Mouse (Mus musculus) forebrain, embryonic 10.5 days (tissue): ENCODE measurements around the gene Pcbp2. TPM values are rescaled to one million over a fixed set of nuclear protein-coding genes. Genes with fewer than 3 reads are reported as not detected.

Experiments used
- DNase-seq: peaks from one replicate; pipeline ENCODE4 v3.0.0-alpha.2; 2017; ENCODE audit warnings: low spot score; ENCODE audit errors: extremely low spot score
- H3K27ac ChIP-seq: fragments of 300-500 bp; sonication (generic); 2 replicates; pipeline ENCODE4 v1.5.1; 2016; ENCODE audit warnings: mild to moderate bottlenecking
- H3K27me3 ChIP-seq: fragments of 300-500 bp; sonication (generic); 2 replicates; pipeline ENCODE4 v1.6.1; 2016; ENCODE audit warnings: mild to moderate bottlenecking; ENCODE audit not compliant: poor library complexity, severe bottlenecking
- H3K36me3 ChIP-seq: fragments of 300-500 bp; sonication (generic); replicated peaks from 2 replicates; pipeline ENCODE4 v1.6.1; 2016; ENCODE audit warnings: mild to moderate bottlenecking, moderate library complexity
- H3K4me1 ChIP-seq: fragments of 300-500 bp; sonication (generic); 2 replicates; pipeline ENCODE4 v1.6.1; 2016
- H3K4me3 ChIP-seq: fragments of 300-500 bp; sonication (generic); 2 replicates; pipeline ENCODE4 v1.5.1; 2016; ENCODE audit warnings: mild to moderate bottlenecking, moderate library complexity
- H3K9me3 ChIP-seq: fragments of 300-500 bp; sonication (generic); 2 replicates; pipeline ENCODE4 v1.6.1; 2016; ENCODE audit warnings: mild to moderate bottlenecking, moderate library complexity
- WGBS: fragments of 180-500 bp; shearing (Covaris S2); methylation state at CpG from one replicate; pipeline ENCODE4 v1.1.7; 2016; 5-methylcytosine and 5-hydroxymethylcytosine counted together
- polyA plus RNA-seq: library from polyadenylated mRNA; unstranded; fragments of >200 nt; fragmentation: Nextera tagmentation; extraction: Ambion mirVana; gene quantifications from 2 replicates; pipeline ENCODE4 v1.2.1, GENCODE M21; 2016

Gene Pcbp2
- polyA plus RNA-seq, 1 experiment from 2014 or later = 217 TPM

GRCm38 (mm10) chr15:102503447-102503846, 33.1 kb downstream of the Pcbp2 start, which contains the start of gene Gm10337:
TSS of gene Gm10337 (plus strand) at chr15:102503722.
- no peak within 1 kb of the TSS for H3K27ac ChIP-seq
- H3K4me3 ChIP-seq = no peak within 1 kb of the TSS
- H3K9me3 ChIP-seq = no peaks in the 10 kb centered on the region
- WGBS = 88% methylated on average over 1 of the region's 1 CpGs
- peaks cover 93% of the 10 kb centered on the region for H3K36me3 ChIP-seq
- peaks cover 4% of the 10 kb centered on the region; the same call in 1 of the 2 replicates for H3K4me1 ChIP-seq
- DNase-seq = no peak
- no peaks in the 10 kb centered on the region for H3K27me3 ChIP-seq

- H3K27ac ChIP-seq = no peak overlapping the region
- H3K4me3 ChIP-seq = no peak overlapping the region
- H3K9me3 ChIP-seq = no peaks in the 10 kb centered on the region
- peaks cover 6% of the 10 kb centered on the region for H3K4me1 ChIP-seq
- DNase-seq = no peak
- 93% methylated on average over 9 of the region's 9 CpGs for WGBS
- H3K27me3 ChIP-seq = no peaks in the 10 kb centered on the region
- peaks cover 87% of the 10 kb centered on the region for H3K36me3 ChIP-seq
Observed at GRCm38 (mm10) chr15:102503924-102504782, 33.8 kb downstream of the Pcbp2 start.

- no peak for DNase-seq
- no peak overlapping the region for H3K27ac ChIP-seq
- no peak overlapping the region for H3K4me3 ChIP-seq
- 83% methylated on average over 12 of the region's 12 CpGs for WGBS
- peaks cover 76% of the 10 kb centered on the region for H3K36me3 ChIP-seq
- H3K9me3 ChIP-seq = no peaks in the 10 kb centered on the region
- no peaks in the 10 kb centered on the region for H3K27me3 ChIP-seq
- peaks cover 17% of the 10 kb centered on the region for H3K4me1 ChIP-seq
Observed at GRCm38 (mm10) chr15:102505073-102505769, 34.9 kb downstream of the Pcbp2 start.

GRCm38 (mm10) chr15:102505770-102506463, 35.6 kb downstream of the Pcbp2 start:
- Histone ChIP-seq H3K4me3 (no peak overlapping the region), H3K36me3 (peaks cover 69% of the 10 kb centered on the region), H3K27me3 (no peaks in the 10 kb centered on the region), H3K9me3 (no peaks in the 10 kb centered on the region), H3K4me1 (peaks cover 24% of the 10 kb centered on the region), H3K27ac (no peak overlapping the region)
- no peak for DNase-seq
- WGBS = 92% methylated on average over 9 of the region's 9 CpGs

- 86% methylated on average over 2 of the region's 2 CpGs for WGBS
- H3K4me3 ChIP-seq = no peak overlapping the region
- no peaks in the 10 kb centered on the region for H3K9me3 ChIP-seq
- H3K27ac ChIP-seq = no peak overlapping the region
- peaks cover 64% of the 10 kb centered on the region for H3K36me3 ChIP-seq
- H3K4me1 ChIP-seq = peaks cover 29% of the 10 kb centered on the region
- no peak for DNase-seq
- no peaks in the 10 kb centered on the region for H3K27me3 ChIP-seq
Observed at GRCm38 (mm10) chr15:102506464-102506830, 36.1 kb downstream of the Pcbp2 start.

- H3K27ac ChIP-seq = no peak overlapping the region
- H3K9me3 ChIP-seq = no peaks in the 10 kb centered on the region
- DNase-seq = no peak
- no peak overlapping the region for H3K4me3 ChIP-seq
- H3K4me1 ChIP-seq = peaks cover 34% of the 10 kb centered on the region
- no peaks in the 10 kb centered on the region for H3K27me3 ChIP-seq
- H3K36me3 ChIP-seq = peaks cover 60% of the 10 kb centered on the region
- 80% methylated on average over 1 of the region's 1 CpGs for WGBS
Observed at GRCm38 (mm10) chr15:102506864-102507263, 36.5 kb downstream of the Pcbp2 start.

- Histone ChIP-seq H3K9me3 (no peaks in the 10 kb centered on the region), H3K27me3 (no peaks in the 10 kb centered on the region), H3K4me3 (no peak overlapping the region), H3K36me3 (peaks cover 53% of the 10 kb centered on the region), H3K27ac (no peak overlapping the region), H3K4me1 (peaks cover 40% of the 10 kb centered on the region)
- DNase-seq = no peak
Observed at GRCm38 (mm10) chr15:102507561-102507960, 37.2 kb downstream of the Pcbp2 start.

GRCm38 (mm10) chr15:102508336-102508735, 38.0 kb downstream of the Pcbp2 start:
- no peaks in the 10 kb centered on the region for H3K27me3 ChIP-seq
- no peaks in the 10 kb centered on the region for H3K9me3 ChIP-seq
- H3K27ac ChIP-seq = no peak overlapping the region
- peaks cover 45% of the 10 kb centered on the region for H3K36me3 ChIP-seq
- H3K4me3 ChIP-seq = no peak overlapping the region
- WGBS = 88% methylated on average over 3 of the region's 3 CpGs
- peaks cover 46% of the 10 kb centered on the region for H3K4me1 ChIP-seq
- no peak for DNase-seq

- Histone ChIP-seq H3K4me1 (peaks cover 49% of the 10 kb centered on the region), H3K27me3 (no peaks in the 10 kb centered on the region), H3K9me3 (no peaks in the 10 kb centered on the region), H3K36me3 (peaks cover 27% of the 10 kb centered on the region), H3K4me3 (peak overlapping the region; percentile 72), H3K27ac (peak overlapping the region; percentile 89)
- DNase-seq = no peak
- WGBS = 6% methylated on average over 9 of the region's 9 CpGs
Observed at GRCm38 (mm10) chr15:102510110-102510509, 39.8 kb downstream of the Pcbp2 start.

GRCm38 (mm10) chr15:102510590-102511284, 40.4 kb downstream of the Pcbp2 start:
- H3K4me3 ChIP-seq = peak overlapping the region; percentile 72
- WGBS = 4% methylated on average over 34 of the region's 34 CpGs
- peaks cover 21% of the 10 kb centered on the region for H3K36me3 ChIP-seq
- peak overlapping the region; percentile 89 for H3K27ac ChIP-seq
- peak; percentile 97 for DNase-seq
- H3K9me3 ChIP-seq = no peaks in the 10 kb centered on the region
- peaks cover 52% of the 10 kb centered on the region for H3K4me1 ChIP-seq
- no peaks in the 10 kb centered on the region for H3K27me3 ChIP-seq

- 18% methylated on average over 6 of the region's 6 CpGs for WGBS
- H3K4me3 ChIP-seq = peak overlapping the region; percentile 72
- peak overlapping the region; percentile 89 for H3K27ac ChIP-seq
- peaks cover 16% of the 10 kb centered on the region for H3K36me3 ChIP-seq
- no peaks in the 10 kb centered on the region for H3K9me3 ChIP-seq
- no peaks in the 10 kb centered on the region for H3K27me3 ChIP-seq
- DNase-seq = no peak
- peaks cover 59% of the 10 kb centered on the region for H3K4me1 ChIP-seq
Observed at GRCm38 (mm10) chr15:102511285-102511833, 41.0 kb downstream of the Pcbp2 start.

- no peak for DNase-seq
- Histone ChIP-seq H3K27me3 (no peaks in the 10 kb centered on the region), H3K4me3 (peak overlapping the region; percentile 72), H3K4me1 (peaks cover 65% of the 10 kb centered on the region), H3K9me3 (no peaks in the 10 kb centered on the region), H3K27ac (peak overlapping the region; percentile 89), H3K36me3 (peaks cover 11% of the 10 kb centered on the region)
- 25% methylated on average over 5 of the region's 5 CpGs for WGBS
Observed at GRCm38 (mm10) chr15:102512010-102512409, 41.7 kb downstream of the Pcbp2 start.
